Mouse (Mus musculus): ENCODE measurements around the gene Rnf222.

DNA sequence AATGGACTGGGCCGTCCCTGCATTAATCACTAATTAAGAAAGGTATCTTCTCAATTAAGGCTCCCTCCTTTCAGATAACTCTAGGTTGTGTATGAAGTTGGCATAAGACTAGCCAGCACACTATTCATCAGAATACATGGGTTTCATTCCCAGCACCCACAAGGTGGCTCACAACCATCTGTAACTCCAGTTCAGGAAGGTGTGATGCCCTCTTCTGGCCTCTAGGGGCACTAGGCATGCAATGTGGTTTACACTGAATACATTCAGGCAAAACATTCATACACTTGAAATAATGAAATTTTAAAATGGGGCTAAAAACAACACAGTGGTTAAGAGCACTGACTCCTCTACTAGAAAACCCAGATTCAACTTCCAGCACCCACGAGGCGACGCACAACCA, 8.8 kb downstream of the Rnf222 start:
- TF ChIP-seq CTCF (IDR thresholded peaks at IDR 0.05; ENCODE audit: low read depth, low read length) (peak; percentile 58; the same call in 1 of the 2 replicates), POLR2A (IDR thresholded peaks at IDR 0.05; ENCODE audit: extremely low read depth, insufficient read depth, low read length) (no peak)

Measured in liver, adult 2 months (tissue).